33 mouse cellular contexts compared by ENCODE assay signal in the genomic region with DNA sequence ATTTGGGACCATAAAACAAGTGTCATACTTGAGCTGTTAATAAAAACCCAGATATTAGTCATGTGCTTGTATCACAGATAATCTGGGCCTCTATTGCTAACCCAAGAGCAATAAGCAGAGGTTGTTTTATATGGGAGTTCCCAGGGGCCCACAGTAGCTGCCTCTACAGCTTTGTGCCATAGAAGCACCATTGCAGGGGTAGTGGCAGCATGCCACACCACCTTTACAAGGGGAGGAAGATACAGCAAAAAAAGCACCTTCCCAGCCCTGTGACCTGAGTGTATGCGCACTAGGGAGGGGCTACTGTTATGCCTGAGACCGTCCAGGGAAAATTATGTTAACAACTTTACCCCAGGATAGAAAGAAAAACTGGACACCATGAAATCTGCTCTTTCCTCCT.
"Had no signal": no experiment of that assay in that cellular context is flagged by ENCODE, and none has a peak within 500 bp of the region (broad histone marks: within the 10 kb centered on the region; RNA-seq: fewer than 3 reads in every experiment).

No protein-coding gene starts in this region.

- H3K4me2 ChIP-seq: heart, embryonic 11.5 days; heart, embryonic 12.5 days; heart, embryonic 13.5 days; heart, embryonic 15.5 days; hindbrain, embryonic 12.5 days; hindbrain, embryonic 13.5 days; hindbrain, embryonic 14.5 days; hindbrain, embryonic 15.5 days; kidney, embryonic 15.5 days had no signal

- H3K27ac ChIP-seq: heart, embryonic 10.5 days; heart, embryonic 13.5 days; heart, embryonic 15.5 days; hindbrain, embryonic 10.5 days; hindbrain, embryonic 12.5 days; hindbrain, embryonic 13.5 days; hindbrain, embryonic 14.5 days; hindbrain, embryonic 15.5 days; hindbrain, postnatal 0 days; kidney, embryonic 15.5 days; kidney, postnatal 0 days; layer of hippocampus, adult 2 months; left cerebral cortex, adult 2 months had no signal

- H3K9ac ChIP-seq: heart, embryonic 12.5 days; heart, embryonic 13.5 days; heart, embryonic 15.5 days; hindbrain, embryonic 12.5 days; hindbrain, embryonic 13.5 days; hindbrain, embryonic 14.5 days; hindbrain, embryonic 15.5 days; kidney, embryonic 15.5 days had no signal

- H3K4me1 ChIP-seq: heart, embryonic 10.5 days; heart, embryonic 12.5 days; heart, embryonic 13.5 days; heart, embryonic 15.5 days; hindbrain, embryonic 10.5 days; hindbrain, embryonic 12.5 days; hindbrain, embryonic 13.5 days; hindbrain, embryonic 15.5 days; kidney, embryonic 15.5 days had no signal

- H3K27me3 ChIP-seq: heart, embryonic 12.5 days; heart, embryonic 13.5 days; heart, embryonic 15.5 days; hindbrain, embryonic 12.5 days; hindbrain, embryonic 13.5 days; hindbrain, embryonic 15.5 days; kidney, embryonic 15.5 days had no signal

- ATAC-seq: hindbrain, embryonic 16.5 days; hindbrain, postnatal 0 days; inflammation-experienced regulatory T-cells, adult 6 months had no signal

- H3K4me3 ChIP-seq: heart, embryonic 10.5 days; heart, embryonic 12.5 days; heart, embryonic 13.5 days; heart, embryonic 15.5 days; hindbrain, embryonic 10.5 days; hindbrain, embryonic 12.5 days; hindbrain, embryonic 13.5 days; hindbrain, embryonic 15.5 days; kidney, embryonic 15.5 days; layer of hippocampus, adult 2 months; left cerebral cortex, adult 2 months had no signal

- DNase-seq: heart, postnatal 10 days; heart, postnatal 14 days; heart, postnatal 36 days; heart, postnatal 4 days; kidney, adult 11 months; kidney, adult 18-20 months; kidney, adult 2 months; kidney, adult 8-10 months; kidney, adult 9 months; kidney, postnatal 10 days; kidney, postnatal 14 days; kidney, postnatal 25 days; kidney, postnatal 36 days; kidney, postnatal 4 days; layer of hippocampus, adult 9-11 months; layer of hippocampus, postnatal 36 days had no signal

- H3K9me3 ChIP-seq: heart, embryonic 10.5 days; heart, embryonic 12.5 days; heart, embryonic 13.5 days; heart, embryonic 15.5 days; hindbrain, embryonic 10.5 days; hindbrain, embryonic 12.5 days; hindbrain, embryonic 13.5 days; hindbrain, embryonic 15.5 days; kidney, embryonic 15.5 days had no signal
